Mouse (Mus musculus): ENCODE data around the gene Gapvd1.

Gapvd1 gene

DNA sequence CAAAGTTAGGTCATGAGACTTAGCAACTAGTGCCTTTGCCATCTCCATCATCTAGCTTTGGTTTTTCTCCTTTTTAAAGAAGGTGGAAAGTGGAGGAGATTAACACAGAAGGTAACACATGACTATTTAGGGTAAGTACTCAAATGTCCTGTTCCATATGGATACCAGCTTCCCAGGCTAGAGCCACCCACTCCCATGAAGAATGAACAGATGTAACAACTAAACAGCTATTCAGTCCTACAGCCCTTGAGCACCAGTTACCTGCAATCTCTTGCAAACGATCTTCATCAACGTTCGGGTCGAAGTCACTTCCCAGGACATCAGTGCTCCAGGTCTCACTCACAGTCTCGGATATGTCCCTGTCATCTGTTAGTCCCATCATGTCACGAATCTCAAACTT lies 43.1 kb downstream of the Gapvd1 start:
- DNase-seq (ENCODE audit: low read depth, low spot score), result no peak

- DNase-seq (ENCODE audit: low read depth, low spot score), result no peak
These were observed 46.4 kb downstream of the Gapvd1 start for GRCm38 (mm10) chr2:34708675-34709074.

DNA sequence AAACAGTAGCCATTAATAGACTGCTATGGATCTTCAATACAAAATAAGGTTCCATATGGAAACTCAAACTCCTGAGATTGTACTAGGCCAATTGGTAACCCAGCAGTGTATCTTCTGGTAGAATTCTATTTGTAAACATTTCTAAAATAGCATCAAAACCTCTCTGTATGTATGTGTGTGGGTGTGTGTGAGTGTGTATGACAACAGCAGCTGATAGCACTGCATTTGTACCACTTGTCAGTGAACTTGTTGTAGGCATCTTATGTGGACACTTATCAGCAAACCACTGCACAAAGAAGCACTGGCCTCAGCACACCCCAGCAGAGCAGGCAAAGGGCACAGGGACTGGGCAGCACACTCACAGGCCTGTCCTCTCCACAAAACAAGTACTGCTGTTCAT lies 58.4 kb downstream of the Gapvd1 start:
- no peak for DNase-seq (ENCODE audit: low read depth, low spot score)

DNA sequence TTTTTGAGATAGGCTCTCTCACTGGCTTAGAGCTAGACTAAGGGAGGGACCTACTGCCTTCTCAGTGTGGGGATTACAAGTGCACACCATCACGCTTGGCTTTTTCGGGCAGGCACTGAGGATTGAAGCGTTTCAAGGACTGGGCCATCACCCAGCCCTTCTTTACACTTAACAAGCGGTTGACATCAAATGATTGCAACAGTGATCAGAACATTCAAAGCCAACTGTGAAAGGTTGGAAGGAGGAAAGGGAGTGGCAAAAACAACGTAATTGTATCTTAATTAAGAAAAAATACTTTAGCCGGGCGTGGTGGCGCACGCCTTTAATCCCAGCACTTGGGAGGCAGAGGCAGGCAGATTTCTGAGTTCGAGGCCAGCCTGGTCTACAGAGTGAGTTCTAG lies 62.2 kb downstream of the Gapvd1 start:
- peak; percentile 43 for DNase-seq (ENCODE audit: low read depth, low spot score)

DNA sequence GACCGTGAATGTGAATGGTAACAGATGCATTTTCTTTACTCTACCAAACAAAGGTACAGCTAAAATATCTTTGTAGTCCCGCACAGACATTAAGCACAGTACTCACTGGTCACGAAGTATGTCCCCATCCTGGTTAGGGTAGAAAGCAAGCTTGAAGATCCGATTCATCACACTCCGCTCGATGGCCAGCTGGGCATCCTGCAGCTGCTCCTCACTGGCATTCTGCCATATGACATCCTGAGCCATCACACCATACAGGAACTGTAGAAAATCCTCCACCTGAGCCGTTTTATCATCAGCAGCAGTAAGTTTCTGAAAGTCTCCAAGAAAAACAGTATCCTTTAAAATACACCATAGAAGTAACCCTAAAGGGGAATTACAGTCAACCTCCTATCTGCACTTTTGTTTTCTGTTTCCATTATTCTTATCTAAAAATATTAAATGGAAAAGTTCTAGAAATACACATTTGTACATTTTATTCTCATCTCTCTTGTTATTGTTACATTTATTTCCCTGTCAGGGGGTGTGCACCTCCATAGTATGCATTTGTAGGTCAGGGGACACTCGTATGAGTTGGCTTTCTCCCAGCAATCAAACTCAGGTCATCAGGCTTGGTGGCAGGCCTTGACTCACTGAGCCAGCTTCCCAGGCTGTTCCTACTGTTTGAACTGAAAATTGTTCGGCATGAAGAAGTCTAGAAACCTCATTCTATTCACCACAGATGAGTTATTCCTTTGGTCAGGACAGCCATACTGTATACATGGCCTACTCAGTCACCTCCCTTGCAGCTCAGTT lies 70.8 kb downstream of the Gapvd1 start:
- DNase-seq (ENCODE audit: low read depth, low spot score), result no peak

DNA sequence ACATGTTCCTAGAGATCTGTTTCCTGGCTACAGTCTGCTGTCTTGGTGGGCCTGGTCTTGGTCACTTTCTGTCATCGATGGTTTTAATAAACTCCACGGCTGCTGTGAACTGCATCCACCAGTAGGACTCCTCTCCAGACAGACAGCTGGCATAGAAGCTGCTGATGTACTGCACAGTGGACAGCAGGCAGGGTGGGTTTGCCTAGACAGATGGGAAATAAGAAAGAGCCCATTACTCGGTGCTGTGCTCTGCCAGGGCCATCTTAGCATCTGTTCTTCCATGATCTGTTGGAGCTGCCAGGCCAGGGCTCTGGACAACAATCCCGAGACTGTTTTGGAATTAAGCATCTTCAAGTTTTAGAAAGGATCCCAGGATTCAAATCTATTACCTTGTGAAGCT lies 77.1 kb downstream of the Gapvd1 start:
- DNase-seq (ENCODE audit: low read depth, low spot score), result no peak

GRCm38 (mm10) chr2:34677061-34677460 lies 78.0 kb downstream of the Gapvd1 start:
- peak; percentile 52 for DNase-seq (ENCODE audit: low read depth, low spot score)

DNA sequence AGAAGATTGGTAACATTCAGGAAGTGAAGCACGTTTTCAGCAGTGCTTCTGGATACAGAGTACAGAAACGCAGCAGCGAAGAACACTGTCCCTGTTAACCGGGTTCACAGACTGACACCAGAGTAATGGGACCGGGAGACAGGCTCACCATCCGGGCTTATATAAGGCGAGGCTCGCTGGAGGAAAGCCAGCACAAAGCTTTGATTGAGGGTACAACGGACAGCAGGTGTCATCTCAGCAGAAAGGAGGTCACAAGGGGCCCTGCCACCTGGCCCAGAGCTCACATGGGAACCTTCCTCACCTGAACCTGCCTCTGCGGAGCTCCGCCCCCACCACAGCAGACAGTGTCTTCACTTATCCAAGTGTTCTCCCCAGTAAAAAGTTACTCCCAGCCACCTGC lies 81.2 kb downstream of the Gapvd1 start:
- no peak for DNase-seq (ENCODE audit: low read depth, low spot score)

- DNase-seq (ENCODE audit: low read depth, low spot score), result peak; percentile 76
These were observed 83.5 kb downstream of the Gapvd1 start for GRCm38 (mm10) chr2:34671385-34672026.

DNA sequence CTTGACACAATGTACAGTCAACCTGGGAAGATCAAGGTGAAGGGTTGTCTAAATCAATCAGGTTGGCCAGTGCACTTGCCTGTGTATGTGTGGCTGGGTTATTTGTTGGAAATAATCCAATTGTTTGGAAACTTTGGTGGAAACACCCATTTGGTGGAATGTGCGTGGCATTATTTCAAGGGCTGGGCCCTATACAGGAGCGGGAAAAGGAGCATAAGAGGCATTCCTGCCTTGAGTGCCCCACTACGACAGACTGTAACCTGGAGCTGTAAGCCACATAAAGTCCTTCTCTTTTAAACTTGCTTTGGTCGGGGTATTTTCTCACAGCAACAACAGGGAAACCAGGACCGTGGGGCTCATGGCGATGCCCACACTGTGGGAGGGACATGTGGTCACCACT lies 84.6 kb downstream of the Gapvd1 start:
- peak; percentile 35 for DNase-seq (ENCODE audit: low read depth, low spot score)

DNA sequence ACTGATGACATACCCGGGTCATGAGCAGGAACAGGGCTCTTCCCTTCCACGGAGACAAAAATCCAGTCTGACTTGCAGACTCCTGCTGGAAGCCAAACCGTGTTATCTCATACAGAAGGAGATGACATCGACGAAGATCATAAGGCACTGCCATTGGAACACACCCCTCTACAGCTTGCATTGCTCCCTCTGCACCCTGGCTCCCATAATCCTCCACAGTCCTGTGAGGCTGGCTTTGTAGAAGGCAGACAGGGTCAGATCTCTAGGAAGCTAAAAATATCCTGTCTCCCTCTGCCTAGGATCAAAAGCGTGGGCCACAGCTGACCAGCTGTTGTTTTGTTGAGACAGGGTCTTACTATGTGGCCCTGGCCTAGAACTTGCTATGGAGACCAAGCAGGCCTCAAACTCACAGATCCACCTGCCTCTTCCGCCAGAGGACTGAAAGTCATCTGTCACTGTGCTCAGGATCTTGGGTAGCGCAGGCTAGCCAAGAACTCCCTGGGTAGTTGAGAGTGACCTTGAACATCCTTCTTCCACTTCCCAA lies 85.8 kb downstream of the Gapvd1 start:
- no peak for DNase-seq (ENCODE audit: low read depth, low spot score)

DNA sequence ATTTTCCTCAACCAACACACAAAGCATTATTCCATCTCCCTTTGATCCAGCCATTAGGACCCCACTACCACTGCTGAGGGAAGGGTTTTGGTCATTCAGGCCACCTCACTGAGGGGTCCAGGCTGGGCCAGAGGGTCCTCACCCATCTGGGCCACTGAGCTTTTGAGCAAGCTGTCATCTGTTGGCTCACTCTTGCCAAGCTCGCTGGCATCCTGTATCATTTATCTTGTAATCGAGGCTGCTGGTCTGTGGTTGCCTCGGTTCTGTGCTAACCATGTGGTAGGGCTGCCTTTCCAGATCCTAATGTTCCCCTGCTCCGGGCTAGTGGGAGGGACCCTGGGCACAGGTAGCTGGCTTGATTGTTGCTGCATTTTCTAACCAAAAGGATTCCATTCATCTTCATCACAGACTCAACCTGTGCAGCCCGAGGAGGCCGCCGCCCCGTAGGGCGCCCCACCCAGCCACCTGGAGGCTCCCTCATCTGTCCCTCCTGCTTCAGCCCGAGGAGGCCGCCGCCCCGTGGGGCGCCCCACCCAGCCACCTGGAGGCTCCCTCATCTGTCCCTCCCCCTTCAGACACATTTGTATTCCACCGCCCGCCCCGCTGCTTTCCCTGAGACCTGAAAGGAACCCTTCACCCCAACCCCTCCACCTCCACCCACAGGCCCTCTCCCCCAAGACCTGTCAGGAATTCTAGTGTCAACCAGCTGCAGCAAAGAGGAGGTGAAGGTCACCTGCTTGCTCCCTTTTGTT lies 86.4 kb downstream of the Gapvd1 start:
- peak; percentile 30 for DNase-seq (ENCODE audit: low read depth, low spot score)

DNA sequence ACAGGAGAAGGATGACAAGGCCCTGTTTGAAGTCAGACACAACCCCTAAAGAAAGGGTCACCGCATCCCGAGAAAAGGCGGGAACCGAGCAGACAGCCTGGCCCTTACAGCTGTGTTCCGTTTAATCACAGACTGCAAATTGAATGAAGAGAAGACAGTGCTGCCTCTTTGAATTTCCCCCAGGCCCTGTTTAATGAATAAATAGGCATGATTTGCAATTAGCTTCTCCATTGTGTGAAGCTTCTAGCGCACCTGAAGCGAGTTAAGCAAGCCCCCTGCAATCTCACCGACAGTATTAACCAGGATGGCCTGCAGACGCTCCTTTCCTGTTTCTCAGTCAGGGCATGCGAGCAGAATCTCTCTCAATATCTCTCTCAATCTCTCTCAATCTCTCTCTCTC lies 87.2 kb downstream of the Gapvd1 start:
- DNase-seq (ENCODE audit: low read depth, low spot score), result no peak

GRCm38 (mm10) chr2:34647410-34647809 lies 107.6 kb downstream of the Gapvd1 start:
- DNase-seq (ENCODE audit: low read depth, low spot score), result no peak

GRCm38 (mm10) chr2:34646541-34646865 lies 108.5 kb downstream of the Gapvd1 start:
- DNase-seq (ENCODE audit: low read depth, low spot score), result peak; percentile 93

DNA sequence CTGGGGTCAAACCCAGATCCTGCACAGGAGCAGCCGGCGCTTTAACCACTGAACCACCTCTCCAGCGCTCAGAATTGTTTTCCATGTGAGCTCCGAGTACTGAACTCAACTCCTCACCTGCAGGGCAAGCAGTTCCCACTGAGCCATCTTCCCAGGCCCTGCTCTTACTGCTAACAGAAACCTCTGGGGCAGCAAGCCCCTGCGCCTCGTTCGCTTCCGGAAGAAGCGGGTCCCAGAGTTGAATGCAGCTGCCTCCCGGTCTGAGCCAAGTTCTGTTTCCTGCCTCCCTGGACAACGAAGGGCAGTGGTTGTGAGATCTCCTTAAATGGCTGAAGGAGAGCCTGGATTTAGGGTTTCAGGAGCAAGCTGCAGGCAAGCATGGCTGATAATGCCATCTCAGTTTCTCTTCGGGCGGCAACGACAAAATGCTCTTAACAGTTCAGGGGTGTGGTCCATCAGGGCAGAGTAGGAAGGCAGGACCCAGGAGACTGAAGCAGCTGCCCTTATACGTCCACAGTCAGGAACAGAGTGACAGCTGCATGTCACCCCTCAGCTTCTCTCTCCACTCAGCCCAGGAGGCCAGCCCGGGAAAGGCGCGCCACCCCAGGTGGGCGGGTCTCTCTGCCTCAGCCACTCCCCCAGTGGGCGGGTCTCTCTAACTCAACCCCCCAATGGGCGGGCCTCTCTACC lies 109.0 kb downstream of the Gapvd1 start:
- DNase-seq (ENCODE audit: low read depth, low spot score), result no peak

- DNase-seq (ENCODE audit: low read depth, low spot score), result peak; percentile 94
These were observed 110.2 kb downstream of the Gapvd1 start for GRCm38 (mm10) chr2:34644571-34645526.

- peak; percentile 95 for DNase-seq (ENCODE audit: low read depth, low spot score)
These were observed 112.7 kb downstream of the Gapvd1 start for GRCm38 (mm10) chr2:34642351-34642750.

GRCm38 (mm10) chr2:34639725-34640124 lies 115.3 kb downstream of the Gapvd1 start:
- peak; percentile 48 for DNase-seq (ENCODE audit: low read depth, low spot score)

- DNase-seq (ENCODE audit: low read depth, low spot score), result peak; percentile 82
These were observed 115.9 kb downstream of the Gapvd1 start for GRCm38 (mm10) chr2:34638955-34639650.
